Mouse (Mus musculus) midbrain, embryonic 13.5 days (tissue): Measurements from ENCODE around the gene Keg1. TPM values are rescaled to one million over a fixed set of nuclear protein-coding genes. Genes with fewer than 3 reads are reported as not detected.
"Not testable (repeated sequence)": the region's sequence is repeated elsewhere in the genome, so short reads cannot be mapped to it uniquely, and the experiment has no call there.

Experiments
- ATAC-seq: fragments of 200-750 bp; cut with Nextera tagmentation; 2 replicates; pipeline ENCODE4 v1.8.0; 2017; ENCODE audit warnings: mild to moderate bottlenecking, moderate TSS enrichment, moderate library complexity
- H3K27ac ChIP-seq: fragments of 300-500 bp; sonication (generic); 2 replicates; pipeline ENCODE4 v1.5.1; 2015; ENCODE audit warnings: inconsistent platforms, mild to moderate bottlenecking, moderate library complexity
- H3K27me3 ChIP-seq: fragments of 300-500 bp; sonication (generic); 2 replicates; pipeline ENCODE4 v1.6.1; 2015; ENCODE audit warnings: mild to moderate bottlenecking, inconsistent platforms
- H3K36me3 ChIP-seq: fragments of 300-500 bp; sonication (generic); 2 replicates; pipeline ENCODE4 v1.6.1; 2015; ENCODE audit warnings: mild to moderate bottlenecking, inconsistent platforms
- H3K4me1 ChIP-seq: fragments of 300-500 bp; sonication (generic); replicated peaks from 2 replicates; pipeline ENCODE4 v1.6.1; 2015; ENCODE audit warnings: inconsistent platforms
- H3K4me2 ChIP-seq: fragments of 300-500 bp; sonication (generic); replicated peaks from 2 replicates; pipeline ENCODE4 v1.6.1; 2015; ENCODE audit warnings: moderate library complexity, mild to moderate bottlenecking, inconsistent platforms
- H3K4me3 ChIP-seq: fragments of 300-500 bp; sonication (generic); replicated peaks from 2 replicates; pipeline ENCODE4 v1.5.1; 2015; ENCODE audit warnings: mild to moderate bottlenecking, inconsistent platforms
- H3K9ac ChIP-seq: fragments of 300-500 bp; sonication (generic); replicated peaks from 2 replicates; pipeline ENCODE4 v1.6.1; 2015; ENCODE audit warnings: mild to moderate bottlenecking, inconsistent platforms
- H3K9me3 ChIP-seq: fragments of 300-500 bp; sonication (generic); 2 replicates; pipeline ENCODE4 v1.6.1; 2016; ENCODE audit warnings: mild to moderate bottlenecking, inconsistent platforms
- WGBS: fragments of 180-500 bp; shearing (Covaris S2); methylation state at CpG from one replicate; pipeline ENCODE4 v1.1.7; 2015; 5-methylcytosine and 5-hydroxymethylcytosine counted together
- polyA plus RNA-seq: library from polyadenylated mRNA; unstranded; fragments of >200 nt; fragmentation: Nextera tagmentation; extraction: Ambion mirVana; gene quantifications from 2 replicates; pipeline ENCODE4 v1.2.1, GENCODE M21; 2015

The Keg1 gene
- not detected in 2 replicates for polyA plus RNA-seq

- Histone ChIP-seq H3K4me2 (no peak within 1 kb of the TSS), H3K4me3 (no peak within 1 kb of the TSS), H3K4me1 (no peaks in the 10 kb centered on the region), H3K9me3 (no peaks in the 10 kb centered on the region), H3K27ac (no peak within 1 kb of the TSS), H3K9ac (no peak within 1 kb of the TSS), H3K36me3 (no peaks in the 10 kb centered on the region), H3K27me3 (no peaks in the 10 kb centered on the region)
- 88% methylated on average over 3 of the region's 3 CpGs for WGBS
- no peak for ATAC-seq
Observed at GRCm38 (mm10) chr19:12695590-12695989, at the start of gene Keg1. Gene Keg1, plus strand, starts transcription at chr19:12695786.

DNA sequence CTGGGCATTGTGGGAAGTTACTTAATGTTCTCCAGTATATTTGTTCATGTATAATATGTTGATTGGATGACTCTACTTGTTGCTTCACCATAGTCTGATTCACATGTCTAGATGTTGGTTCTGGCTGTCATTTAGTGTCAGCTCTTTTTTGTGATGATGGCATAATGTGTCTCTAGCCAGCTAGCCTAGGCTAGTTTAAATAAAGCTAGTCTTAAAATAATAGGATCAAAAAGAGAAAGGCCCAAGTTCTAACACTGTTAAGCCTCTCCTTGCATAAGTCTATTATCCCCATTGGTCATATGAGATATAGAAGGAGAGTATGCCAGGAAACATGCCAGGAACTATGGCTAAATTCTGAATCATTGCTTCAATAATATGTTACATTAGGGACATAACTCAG lies 46.1 kb upstream of the Keg1 start:
- Histone ChIP-seq H3K4me2 (no peak overlapping the region), H3K9ac (no peak overlapping the region), H3K4me1 (no peaks in the 10 kb centered on the region), H3K27me3 (no peaks in the 10 kb centered on the region), H3K9me3 (0 out of 2 replicates have a peak, but pooled peaks cover 3% of the 10 kb centered on the region), H3K27ac (no peak overlapping the region), H3K36me3 (no peaks in the 10 kb centered on the region), H3K4me3 (no peak overlapping the region)
- no peak for ATAC-seq

DNA sequence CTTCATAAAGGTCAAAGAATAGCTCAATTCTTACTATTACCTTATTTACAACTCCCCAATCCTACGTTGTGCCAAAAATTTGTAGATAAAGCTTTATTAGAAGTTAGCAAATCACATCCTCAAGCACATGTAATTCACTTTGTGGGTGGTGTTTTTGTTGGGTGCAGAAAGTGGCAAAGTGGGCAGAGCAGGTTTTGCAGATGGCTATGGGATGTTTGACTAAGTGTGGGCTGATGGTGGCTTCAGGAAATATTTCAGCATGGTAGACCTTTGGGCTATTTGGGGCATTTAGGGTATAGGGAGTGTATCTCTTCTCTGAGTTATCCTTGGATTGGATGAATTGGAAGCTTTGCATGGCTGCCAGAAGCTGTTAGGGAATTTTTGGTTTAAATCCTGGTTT lies 29.4 kb upstream of the Keg1 start:
- no peak for ATAC-seq
- Histone ChIP-seq H3K9me3 (no peaks in the 10 kb centered on the region), H3K4me3 (no peak overlapping the region), H3K36me3 (no peaks in the 10 kb centered on the region), H3K27ac (no peak overlapping the region), H3K4me1 (no peaks in the 10 kb centered on the region), H3K4me2 (no peak overlapping the region), H3K27me3 (no peaks in the 10 kb centered on the region), H3K9ac (no peak overlapping the region)
- WGBS, result 90% methylated on average over 1 of the region's 1 CpGs

DNA sequence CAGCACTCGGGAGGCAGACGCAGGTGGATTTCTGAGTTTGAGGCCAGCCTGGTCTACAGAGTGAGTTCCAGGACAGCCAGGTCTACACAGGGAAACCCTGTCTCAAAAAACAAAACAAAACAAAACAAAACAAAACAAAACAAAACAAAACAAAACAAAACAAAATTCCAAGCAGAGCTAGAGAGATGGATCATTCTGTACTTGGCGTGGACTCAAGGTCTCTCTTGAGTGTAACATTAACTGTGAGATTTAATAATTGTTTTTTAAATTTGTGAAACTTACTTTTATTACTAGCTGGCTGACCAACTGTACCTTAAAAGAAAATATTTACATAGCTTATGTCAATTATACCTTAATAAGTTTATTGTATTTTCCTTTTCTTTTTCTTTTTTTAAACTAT lies 27.0 kb upstream of the Keg1 start:
- WGBS, result 95% methylated on average over 3 of the region's 3 CpGs
- not testable (repeated sequence) for H3K36me3 ChIP-seq, H3K4me3 ChIP-seq, H3K27me3 ChIP-seq, ATAC-seq, H3K27ac ChIP-seq, H3K9ac ChIP-seq, H3K4me1 ChIP-seq, H3K9me3 ChIP-seq, H3K4me2 ChIP-seq

GRCm38 (mm10) chr19:12670139-12670538 lies 25.4 kb upstream of the Keg1 start, which contains the start of gene Olfr1442:
Gene Olfr1442, plus strand, starts transcription at chr19:12670439.
- Histone ChIP-seq H3K4me2 (no peak within 1 kb of the TSS), H3K4me3 (no peak within 1 kb of the TSS), H3K27me3 (no peaks in the 10 kb centered on the region), H3K9ac (no peak within 1 kb of the TSS), H3K4me1 (no peaks in the 10 kb centered on the region), H3K36me3 (no peaks in the 10 kb centered on the region), H3K27ac (no peak within 1 kb of the TSS), H3K9me3 (no peaks in the 10 kb centered on the region)
- no peak for ATAC-seq

DNA sequence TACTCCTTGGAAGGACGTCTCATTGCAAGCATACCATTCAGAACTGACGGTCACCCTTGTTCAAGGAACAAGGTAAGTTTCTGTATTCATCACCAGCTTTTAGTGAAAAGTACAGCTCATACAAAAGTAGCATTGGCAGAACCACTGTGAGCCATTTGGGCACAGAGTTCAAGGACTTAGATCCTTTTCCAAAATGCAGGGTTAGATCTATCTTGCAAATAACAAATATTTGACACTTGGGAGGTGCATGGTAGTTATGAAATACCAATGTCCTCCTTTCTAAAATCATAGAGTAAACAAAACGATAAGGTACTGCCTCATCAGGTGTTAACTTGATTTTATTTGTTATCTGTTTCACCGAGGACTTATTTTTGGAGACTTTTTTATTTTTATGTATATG lies 24.5 kb upstream of the Keg1 start:
- Histone ChIP-seq H3K4me3 (no peak overlapping the region), H3K9me3 (no peaks in the 10 kb centered on the region), H3K27ac (no peak overlapping the region), H3K4me2 (no peak overlapping the region), H3K36me3 (no peaks in the 10 kb centered on the region), H3K27me3 (no peaks in the 10 kb centered on the region), H3K4me1 (no peaks in the 10 kb centered on the region), H3K9ac (no peak overlapping the region)
- ATAC-seq, result no peak
- WGBS, result 91% methylated on average over 4 of the region's 4 CpGs

- Histone ChIP-seq H3K27ac (no peak within 1 kb of the TSS), H3K4me3 (no peak within 1 kb of the TSS), H3K9ac (no peak within 1 kb of the TSS), H3K4me1 (no peaks in the 10 kb centered on the region), H3K4me2 (no peak within 1 kb of the TSS), H3K9me3 (no peaks in the 10 kb centered on the region), H3K27me3 (no peaks in the 10 kb centered on the region), H3K36me3 (no peaks in the 10 kb centered on the region)
- WGBS, result 78% methylated on average over 3 of the region's 3 CpGs
- no peak for ATAC-seq
Observed at GRCm38 (mm10) chr19:12677812-12678211, 17.8 kb upstream of the Keg1 start, which contains the start of gene Olfr1443. Gene Olfr1443, plus strand, starts transcription at chr19:12678112.

GRCm38 (mm10) chr19:12684638-12685037 lies 10.9 kb upstream of the Keg1 start:
- no peaks in the 10 kb centered on the region for H3K36me3 ChIP-seq
- no peak overlapping the region for H3K4me2 ChIP-seq
- no peaks in the 10 kb centered on the region for H3K9me3 ChIP-seq
- H3K9ac ChIP-seq, result no peak overlapping the region
- H3K27me3 ChIP-seq, result no peaks in the 10 kb centered on the region
- H3K27ac ChIP-seq, result no peak overlapping the region
- no peak for ATAC-seq
- no peak overlapping the region for H3K4me3 ChIP-seq
- H3K4me1 ChIP-seq, result no peaks in the 10 kb centered on the region

DNA sequence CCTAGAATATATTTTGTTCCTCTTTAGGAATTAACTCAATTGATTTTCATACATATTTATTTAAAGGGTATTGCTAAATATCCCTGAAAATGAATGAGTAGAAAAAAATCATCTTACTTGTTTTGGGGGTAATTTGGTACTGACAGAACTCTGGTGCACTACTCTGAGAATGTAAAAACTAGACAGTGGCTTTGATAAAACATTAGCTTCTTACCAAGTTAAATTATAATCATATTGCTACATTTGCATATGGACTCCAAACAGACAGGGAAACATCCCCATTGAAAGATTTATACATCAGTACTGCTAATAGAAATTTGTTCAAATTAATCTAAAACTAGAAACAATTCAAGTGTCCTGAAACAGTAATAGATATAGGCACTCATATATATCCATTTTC lies 10.4 kb upstream of the Keg1 start:
- Histone ChIP-seq H3K4me2 (no peak overlapping the region), H3K27ac (no peak overlapping the region), H3K9ac (no peak overlapping the region), H3K4me1 (no peaks in the 10 kb centered on the region), H3K4me3 (no peak overlapping the region), H3K27me3 (no peaks in the 10 kb centered on the region), H3K36me3 (no peaks in the 10 kb centered on the region), H3K9me3 (no peaks in the 10 kb centered on the region)
- no peak for ATAC-seq

GRCm38 (mm10) chr19:12696221-12696620 lies 635 bp downstream of the Keg1 start:
- no peak overlapping the region for H3K4me3 ChIP-seq
- no peak overlapping the region for H3K9ac ChIP-seq
- no peak overlapping the region for H3K27ac ChIP-seq
- H3K4me1 ChIP-seq, result no peaks in the 10 kb centered on the region
- no peaks in the 10 kb centered on the region for H3K27me3 ChIP-seq
- ATAC-seq, result no peak
- no peaks in the 10 kb centered on the region for H3K9me3 ChIP-seq
- no peak overlapping the region for H3K4me2 ChIP-seq
- no peaks in the 10 kb centered on the region for H3K36me3 ChIP-seq

DNA sequence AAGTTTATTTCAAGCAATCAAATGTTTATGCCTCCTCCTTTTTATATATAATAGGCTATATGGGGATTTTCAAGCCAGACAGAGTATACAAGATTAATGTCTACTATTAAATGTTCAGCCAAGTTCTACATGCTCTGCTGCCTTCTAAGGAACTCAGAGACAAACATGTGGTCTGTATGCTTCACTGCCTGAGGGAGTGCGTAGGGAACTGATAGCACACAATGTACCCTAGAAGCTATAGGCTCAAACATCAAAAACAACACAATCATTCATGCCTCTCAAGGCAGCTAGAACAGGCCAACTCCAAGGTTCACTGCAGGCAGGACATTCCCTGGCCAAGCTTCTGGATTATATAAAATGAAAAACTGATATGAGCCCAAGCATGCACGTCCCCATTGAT lies 12.9 kb downstream of the Keg1 start:
- H3K9ac ChIP-seq, result no peak overlapping the region
- no peaks in the 10 kb centered on the region for H3K36me3 ChIP-seq
- no peak overlapping the region for H3K4me3 ChIP-seq
- H3K27ac ChIP-seq, result no peak overlapping the region
- H3K27me3 ChIP-seq, result no peaks in the 10 kb centered on the region
- no peaks in the 10 kb centered on the region for H3K4me1 ChIP-seq
- no peak for ATAC-seq
- 86% methylated on average over 2 of the region's 2 CpGs for WGBS
- H3K9me3 ChIP-seq, result no peaks in the 10 kb centered on the region
- H3K4me2 ChIP-seq, result no peak overlapping the region

DNA sequence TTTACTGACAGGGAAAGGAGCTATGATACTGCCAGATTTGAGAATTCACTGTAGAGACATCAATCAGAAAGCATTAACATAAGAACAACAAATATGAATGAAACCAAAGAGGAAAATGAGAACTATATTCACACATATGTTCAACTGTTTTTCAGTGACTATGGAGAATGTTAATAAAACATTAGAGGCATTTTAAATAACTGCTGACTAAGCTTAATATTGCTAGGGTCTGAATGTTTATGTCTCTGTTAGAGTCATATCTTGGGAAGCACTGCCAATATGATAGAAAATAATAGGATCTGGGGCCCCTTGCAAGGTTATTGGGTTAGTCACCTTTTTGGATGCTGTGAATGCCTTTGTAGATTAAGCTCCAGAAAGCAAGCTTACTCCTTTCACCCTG lies 13.4 kb downstream of the Keg1 start:
- Histone ChIP-seq H3K27ac (no peak overlapping the region), H3K36me3 (no peaks in the 10 kb centered on the region), H3K4me1 (no peaks in the 10 kb centered on the region), H3K27me3 (no peaks in the 10 kb centered on the region), H3K9me3 (no peaks in the 10 kb centered on the region), H3K4me2 (no peak overlapping the region), H3K4me3 (no peak overlapping the region), H3K9ac (no peak overlapping the region)
- ATAC-seq, result no peak

GRCm38 (mm10) chr19:12719189-12719588 lies 23.6 kb downstream of the Keg1 start:
- H3K36me3 ChIP-seq, result no peaks in the 10 kb centered on the region
- no peak overlapping the region for H3K27ac ChIP-seq
- no peak for ATAC-seq
- H3K27me3 ChIP-seq, result no peaks in the 10 kb centered on the region
- 87% methylated on average over 6 of the region's 6 CpGs for WGBS
- no peak overlapping the region for H3K4me3 ChIP-seq
- no peak overlapping the region for H3K9ac ChIP-seq
- no peak overlapping the region for H3K4me2 ChIP-seq
- H3K9me3 ChIP-seq, result no peaks in the 10 kb centered on the region
- H3K4me1 ChIP-seq, result no peaks in the 10 kb centered on the region
